Mouse (Mus musculus): ENCODE results near the gene Akt1. TPM values are rescaled to one million over a fixed set of nuclear protein-coding genes. Genes with fewer than 3 reads are reported as not detected.
A peak's percentile ranks its signal among the peaks of the same experiment; 100 is the strongest.

The Akt1 gene
- total RNA-seq, 2 experiments from 2014 or later = 133 to 142 TPM

DNA sequence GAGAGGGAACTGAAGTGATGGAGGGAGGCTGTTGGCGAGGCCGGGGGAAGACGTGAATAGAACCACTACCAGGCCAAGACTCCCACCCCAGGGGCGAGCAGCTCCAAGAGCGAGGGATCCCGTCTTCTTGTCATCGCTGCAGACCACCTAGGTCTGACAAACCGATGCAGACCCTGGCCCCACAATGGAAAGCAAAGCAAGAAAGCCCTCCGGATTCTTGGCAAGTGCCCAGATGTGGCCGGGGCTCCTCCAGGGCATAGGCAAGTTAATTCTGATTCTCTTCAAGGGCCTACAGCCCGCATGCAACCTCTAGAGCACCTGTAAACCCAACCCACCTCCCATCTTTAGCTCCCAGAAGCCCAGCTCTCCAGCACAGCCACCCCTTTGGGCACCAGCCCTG lies 11.4 kb downstream of the Akt1 start:
- no peak for DNase-seq

DNA sequence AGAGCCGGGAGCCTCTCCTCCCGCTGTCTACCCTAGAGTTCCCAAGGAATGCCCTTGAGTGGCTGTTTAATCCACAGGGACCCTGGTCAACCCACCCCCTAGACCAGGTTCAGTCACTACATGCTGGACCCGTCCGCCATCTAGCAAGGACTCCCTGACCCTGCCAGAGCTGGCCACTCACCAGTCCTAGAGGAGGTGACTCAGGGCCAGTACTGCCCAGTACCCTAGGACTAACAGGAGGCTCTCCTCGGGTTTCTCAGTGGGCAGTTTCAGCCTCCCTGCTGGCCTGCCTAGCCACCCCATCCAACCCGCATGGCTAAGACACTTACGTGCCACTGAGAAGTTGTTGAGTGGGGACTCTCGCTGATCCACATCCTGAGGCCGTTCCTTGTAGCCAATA lies 12.8 kb downstream of the Akt1 start:
- no peak for DNase-seq

DNA sequence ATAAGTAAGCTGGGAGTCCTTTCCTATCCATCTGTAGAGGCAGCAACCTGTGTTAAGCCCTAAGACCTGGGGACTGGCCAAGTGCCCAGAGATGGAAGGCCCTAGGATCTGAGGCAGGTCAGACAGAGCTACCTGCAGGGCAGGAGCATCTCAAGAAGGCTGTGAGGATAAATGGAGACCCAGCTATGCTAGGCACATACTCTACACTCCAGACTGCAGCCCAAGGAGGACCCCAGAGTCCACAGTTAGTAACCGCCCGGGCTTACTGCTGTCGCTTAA lies 13.4 kb downstream of the Akt1 start:
- DNase-seq = no peak

DNA sequence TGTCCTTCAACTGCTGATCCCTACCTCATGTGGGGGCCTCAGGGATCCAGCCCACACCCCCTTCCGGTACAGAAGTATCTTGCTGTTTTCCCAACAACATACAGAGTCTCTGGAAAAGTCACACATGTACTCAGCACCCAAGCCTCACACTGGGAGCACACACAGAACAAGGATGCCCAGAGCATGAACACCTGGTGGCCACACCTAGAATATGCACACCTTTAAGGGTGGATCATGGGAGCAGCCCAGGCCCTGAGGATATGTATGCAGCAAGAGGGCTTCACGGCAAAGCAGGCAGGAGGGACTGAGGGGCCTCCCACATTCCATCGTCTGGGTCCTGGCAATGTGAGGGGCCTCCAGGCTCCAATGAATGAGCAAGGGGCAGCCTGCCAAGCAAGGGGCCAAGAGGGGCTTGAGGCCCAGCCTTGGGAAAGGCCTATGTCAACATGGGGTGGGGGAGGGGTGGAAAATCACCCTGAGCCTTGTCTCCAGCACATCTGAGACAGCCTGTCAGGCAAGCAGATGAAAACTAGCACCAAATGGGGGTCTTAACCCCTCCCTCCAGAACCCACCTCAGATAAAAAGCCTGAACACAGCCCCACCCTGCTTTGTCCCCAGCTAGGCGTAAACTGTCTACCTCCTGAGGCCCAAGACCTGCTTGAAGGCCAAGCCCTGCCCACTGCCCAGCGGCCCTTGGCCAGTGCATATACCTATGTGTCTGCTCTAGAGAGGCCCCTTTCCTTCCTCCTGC lies 13.9 kb downstream of the Akt1 start:
- no peak for DNase-seq

DNA sequence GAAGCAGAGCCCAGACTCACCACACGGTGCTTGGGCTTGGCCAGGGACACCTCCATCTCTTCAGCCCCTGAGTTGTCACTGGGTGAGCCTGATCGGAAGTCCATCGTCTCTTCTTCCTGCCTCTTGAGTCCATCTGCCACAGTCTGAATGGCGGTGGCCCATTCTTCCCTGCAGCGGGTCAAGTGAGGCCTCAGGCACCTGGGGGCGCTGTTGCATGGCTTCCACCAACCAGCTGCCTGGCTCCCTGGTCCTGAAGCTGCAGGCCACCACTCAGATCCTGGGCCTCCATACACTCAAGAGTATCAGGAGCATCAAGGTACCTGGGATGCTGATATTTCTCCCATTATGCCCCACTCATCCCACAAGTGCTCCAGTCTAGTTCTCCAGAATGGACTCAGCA lies 15.6 kb downstream of the Akt1 start:
- peak; percentile 89 for DNase-seq

DNA sequence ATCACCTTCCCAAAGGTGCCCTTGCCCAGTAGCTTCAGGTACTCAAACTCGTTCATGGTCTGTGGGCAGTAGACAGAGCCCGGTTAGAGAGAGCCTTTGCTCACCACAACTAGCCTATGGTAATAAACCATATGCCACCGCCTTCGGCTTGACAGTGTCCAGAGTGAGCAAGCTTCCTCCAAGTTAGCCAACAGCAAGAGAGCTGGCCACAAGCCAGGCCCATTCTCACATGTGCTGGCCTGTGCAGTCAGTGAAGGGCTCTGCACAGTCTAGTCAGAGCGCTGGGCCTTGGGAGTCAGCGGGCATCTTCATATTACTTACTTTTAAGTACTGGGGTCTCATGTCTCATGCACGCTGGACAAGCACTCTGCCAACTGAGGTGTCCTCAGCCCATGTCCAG lies 16.1 kb downstream of the Akt1 start:
- peak; percentile 45 for DNase-seq

DNA sequence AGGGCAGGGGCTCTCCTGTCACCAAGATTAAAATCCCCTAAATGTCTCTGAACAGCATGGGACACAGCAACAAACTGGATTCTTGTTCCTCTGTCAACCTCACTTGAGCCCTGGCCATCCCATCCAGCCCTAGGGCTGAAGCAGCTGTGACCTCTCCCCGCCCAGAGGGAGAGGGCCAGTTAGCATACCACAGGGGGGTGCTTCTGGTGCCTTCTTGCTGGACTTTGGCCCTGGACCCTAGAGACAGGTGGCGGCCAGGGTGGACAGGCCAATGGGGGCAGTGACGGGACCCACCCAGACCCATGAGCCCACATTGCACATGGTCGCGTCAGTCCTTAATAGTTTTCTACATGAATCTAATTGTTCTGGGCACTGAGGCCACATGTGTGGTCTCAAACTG lies 20.6 kb downstream of the Akt1 start:
- DNase-seq = no peak

DNA sequence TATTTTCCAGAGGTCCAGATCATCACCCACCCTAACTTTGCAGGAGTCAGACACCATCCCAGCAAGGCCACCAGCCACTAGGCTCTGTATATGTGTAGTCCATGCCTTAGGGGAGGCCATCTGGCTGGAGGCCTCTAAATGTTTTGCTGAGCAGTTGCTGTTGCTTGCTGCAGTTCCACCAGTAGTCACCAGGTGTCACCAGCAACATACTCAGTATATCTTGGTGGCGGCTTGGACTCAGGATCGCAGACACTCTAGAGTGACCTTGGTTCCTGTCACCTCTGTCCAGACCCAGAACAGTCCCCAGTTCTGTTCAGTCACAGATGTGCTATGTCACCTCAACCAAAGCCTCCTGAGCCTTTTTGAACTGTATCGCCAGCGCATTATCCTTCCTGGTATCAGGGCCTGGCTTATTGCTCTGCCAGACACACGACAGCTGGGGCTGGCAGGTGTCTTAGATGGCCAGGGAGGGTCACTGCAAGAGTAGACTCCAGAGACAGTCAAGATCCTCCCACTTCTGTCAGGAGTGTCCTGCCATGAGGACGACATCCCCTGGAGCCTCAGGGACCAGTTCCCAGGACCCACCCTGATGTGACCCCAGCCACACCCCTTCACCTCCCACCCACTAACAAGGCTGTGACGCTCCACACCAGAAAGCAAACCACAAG lies 21.4 kb downstream of the Akt1 start:
- peak; percentile 90 for DNase-seq

DNA sequence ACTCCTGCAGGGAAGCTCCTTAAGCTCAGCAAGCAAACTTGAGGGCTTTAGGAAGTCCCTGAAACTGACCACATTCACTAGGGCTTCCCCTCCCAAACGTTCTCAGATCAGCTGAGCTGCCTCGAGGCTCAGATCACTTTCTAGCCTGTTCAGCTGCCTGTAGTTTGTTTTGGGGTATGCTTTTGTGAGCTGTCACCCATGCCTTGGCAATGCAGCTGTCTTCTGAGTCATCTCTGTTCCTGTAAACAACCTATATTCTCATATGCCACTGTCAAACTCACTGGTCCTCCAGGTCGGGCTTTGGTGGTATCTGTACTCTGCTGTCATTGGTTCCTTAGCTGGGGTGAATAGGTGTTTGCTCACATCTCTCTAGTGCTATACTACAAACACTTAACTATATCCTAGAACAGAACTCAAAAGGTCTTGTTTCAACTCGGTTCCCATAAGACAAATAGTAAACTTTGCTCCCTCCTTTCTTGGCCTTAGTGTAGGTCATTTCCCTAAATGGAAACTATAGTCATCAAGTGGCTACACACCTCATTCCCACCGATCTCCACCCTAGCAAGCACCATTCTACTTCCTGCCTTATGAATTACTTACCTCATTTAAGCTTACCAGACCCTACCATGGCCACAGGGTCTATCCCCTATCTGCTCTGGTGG lies 22.8 kb downstream of the Akt1 start:
- no peak for DNase-seq

DNA sequence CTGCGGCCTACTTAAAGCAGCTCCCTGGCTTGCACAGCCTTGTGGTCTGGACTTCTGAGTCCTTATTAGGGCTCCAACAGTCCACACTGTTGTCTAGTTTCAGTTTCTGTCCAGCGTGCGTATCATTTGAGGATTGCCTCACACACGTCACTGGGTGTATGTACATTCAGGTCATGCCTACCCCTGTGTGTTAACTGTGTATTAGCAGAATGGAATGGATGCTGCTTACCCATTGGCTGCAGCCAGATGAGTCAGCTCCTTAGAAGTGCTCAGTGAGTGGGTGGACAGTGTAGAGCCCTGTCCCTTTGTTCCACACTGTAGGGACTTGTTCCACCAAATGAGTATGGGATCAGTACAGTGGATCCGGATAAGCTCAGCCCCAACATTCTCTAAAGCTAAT lies 26.6 kb downstream of the Akt1 start:
- no peak for DNase-seq

DNA sequence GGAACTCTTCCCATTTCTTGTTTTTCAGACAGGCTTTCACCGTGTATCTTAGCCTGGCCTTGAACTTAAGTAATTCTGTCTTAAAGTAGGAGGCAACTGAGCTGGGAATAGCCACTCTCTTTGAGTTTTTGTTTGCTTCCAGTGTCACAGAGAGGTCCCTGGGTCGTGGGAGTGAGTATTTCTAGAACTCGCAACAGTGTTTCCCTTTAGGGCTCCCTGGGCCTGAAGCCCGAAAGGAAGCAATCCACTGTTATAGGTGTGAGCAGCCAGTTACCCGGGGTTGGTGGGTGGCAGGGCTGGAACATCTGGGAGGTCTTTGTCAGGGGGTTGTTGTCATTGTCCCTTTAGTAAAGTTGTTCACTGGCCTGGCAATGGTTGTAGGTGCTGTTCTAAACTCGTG lies 28.5 kb downstream of the Akt1 start:
- no peak for DNase-seq

DNA sequence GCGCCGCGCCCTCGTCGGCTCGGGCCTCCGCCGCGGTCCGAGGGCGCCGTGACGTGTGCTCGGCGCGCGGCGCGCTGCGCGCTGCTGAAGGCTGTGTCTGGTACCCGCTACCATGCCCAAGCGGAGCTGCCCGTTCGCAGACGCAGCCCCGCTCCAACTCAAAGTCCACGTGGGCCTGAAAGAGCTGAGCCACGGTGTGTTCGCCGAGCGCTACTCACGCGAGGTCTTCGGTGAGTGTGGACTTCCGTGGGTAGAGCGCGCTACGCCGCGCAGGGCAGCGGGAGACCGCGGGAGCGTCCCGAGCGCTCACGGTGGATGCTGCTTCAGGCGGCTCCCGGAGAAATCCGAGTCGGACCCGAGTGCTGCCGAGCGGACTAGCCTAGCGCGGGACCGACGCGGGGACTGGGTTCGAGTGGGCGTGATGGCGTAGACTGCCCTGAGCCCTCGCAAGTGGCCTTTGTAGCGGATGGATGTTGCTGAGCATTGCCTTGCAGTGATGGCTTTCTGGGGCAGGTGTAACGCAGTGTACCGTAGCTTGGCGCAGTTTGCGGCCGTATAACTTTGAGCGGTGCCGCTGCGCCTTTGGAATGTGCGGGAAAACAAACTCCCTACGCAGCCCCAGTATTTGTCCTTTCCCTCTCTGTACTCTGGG lies 29.7 kb downstream of the Akt1 start:
- peak; percentile 45 for DNase-seq

DNA sequence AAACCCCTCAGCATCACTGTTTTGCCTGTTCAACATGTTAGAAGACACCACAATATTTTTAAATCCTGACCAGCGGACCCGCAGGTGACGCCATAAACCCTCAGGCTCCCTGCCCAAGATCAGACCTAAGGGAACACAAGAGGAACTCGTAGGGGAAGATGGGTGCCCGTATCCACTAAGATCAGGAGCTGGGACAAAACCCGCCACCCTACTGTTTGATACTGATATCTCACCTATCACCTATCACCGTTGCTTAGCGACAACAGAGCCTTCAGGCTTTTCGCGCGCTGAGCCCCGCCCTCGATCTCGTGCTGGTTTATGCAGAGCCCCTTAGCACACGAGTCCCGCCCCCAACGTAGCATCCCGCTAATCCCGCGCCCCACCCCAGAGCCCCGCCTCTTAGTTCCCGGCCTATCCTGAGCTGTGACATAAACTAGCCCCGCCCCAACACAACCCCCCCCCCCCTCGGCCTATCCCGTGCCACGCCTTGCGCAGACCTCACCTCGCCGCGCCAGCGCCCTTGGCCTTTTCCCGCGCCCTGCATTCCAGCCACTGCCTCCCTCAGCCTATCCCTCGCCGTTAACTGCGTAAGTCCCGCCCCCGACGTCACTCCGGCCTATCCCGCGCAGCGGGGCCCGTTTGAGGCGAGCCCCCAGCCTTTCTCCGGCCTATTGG lies 30.4 kb downstream of the Akt1 start, which contains the start of gene Siva1:
Gene Siva1, plus strand, starts transcription at position 500 of the 675 bp plus-strand sequence.
- peak; percentile 98 for DNase-seq

DNA sequence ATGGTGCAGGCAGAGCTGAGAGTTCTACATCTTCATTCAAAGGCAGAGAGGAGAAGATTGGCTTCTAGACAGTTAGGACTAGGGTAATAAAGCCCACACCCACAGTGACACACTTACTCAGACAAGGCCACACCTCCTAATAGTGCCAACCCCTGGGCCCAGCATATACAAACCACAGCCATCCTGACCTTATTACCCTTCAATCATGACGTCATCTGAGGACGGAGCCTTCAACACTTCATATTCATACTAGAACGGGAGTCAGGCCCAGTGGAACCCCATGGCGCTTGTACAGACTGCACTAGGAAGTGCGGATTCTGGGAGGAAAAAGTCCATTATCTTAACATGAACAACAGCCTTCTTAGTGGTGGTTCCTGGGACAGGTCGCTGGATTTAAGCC lies 31.6 kb downstream of the Akt1 start:
- no peak for DNase-seq

DNA sequence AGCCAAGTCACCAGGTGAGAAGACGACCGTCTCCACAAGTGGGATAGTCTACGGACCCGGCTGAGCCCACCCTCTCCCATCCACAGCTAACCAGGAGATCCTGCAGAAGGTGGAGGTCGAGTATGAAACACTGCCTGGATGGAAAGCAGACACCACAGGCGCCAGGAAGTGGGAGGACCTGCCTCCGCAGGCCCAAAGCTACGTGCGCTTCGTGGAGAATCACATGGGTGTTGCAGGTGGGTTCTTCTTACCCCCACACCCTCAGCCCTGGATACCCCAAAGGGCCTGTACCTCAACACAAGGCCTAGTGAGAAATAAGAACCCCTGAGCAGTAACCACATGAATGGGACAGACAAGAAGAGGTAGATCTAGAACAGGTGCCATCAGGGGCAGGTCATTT lies 35.2 kb downstream of the Akt1 start:
- no peak for DNase-seq

DNA sequence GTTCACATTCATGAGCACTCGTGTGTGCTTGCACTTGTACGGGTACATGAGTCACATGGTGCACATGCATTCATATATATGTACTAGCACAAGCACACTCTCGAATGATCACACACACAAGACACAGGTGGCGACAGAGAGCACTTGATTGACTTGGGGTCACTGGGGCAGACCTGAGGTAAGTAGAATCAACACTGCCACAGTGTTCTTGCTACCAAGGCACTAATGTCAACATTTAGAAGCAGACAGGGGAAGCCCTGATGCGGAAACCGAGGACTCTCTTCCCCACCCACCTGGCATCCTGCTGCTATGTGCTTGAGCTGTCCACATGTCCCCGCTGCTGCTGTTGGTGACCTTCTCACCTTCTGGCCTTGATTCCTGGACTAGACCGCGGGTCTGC lies 41.0 kb downstream of the Akt1 start:
- no peak for DNase-seq

DNA sequence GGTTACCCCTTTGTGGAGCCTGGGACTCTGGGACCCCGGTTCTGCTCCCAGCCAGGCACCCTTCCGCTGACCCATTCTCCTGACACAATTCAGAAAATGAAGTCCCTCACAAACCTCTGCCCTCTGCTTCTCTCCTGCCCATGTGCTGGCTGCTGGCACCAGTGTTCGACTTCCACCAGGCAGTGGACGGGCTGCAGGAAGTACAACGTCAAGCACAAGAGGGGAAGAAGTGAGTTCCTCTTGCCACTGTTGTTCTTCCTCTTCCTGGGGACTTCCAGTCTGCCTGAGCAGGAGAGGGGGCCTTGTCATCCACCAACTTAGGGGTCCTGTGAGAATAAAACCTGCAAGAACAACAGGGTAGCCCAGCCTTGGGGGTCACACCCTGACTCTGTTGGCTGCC lies 41.8 kb downstream of the Akt1 start:
- DNase-seq = no peak

DNA sequence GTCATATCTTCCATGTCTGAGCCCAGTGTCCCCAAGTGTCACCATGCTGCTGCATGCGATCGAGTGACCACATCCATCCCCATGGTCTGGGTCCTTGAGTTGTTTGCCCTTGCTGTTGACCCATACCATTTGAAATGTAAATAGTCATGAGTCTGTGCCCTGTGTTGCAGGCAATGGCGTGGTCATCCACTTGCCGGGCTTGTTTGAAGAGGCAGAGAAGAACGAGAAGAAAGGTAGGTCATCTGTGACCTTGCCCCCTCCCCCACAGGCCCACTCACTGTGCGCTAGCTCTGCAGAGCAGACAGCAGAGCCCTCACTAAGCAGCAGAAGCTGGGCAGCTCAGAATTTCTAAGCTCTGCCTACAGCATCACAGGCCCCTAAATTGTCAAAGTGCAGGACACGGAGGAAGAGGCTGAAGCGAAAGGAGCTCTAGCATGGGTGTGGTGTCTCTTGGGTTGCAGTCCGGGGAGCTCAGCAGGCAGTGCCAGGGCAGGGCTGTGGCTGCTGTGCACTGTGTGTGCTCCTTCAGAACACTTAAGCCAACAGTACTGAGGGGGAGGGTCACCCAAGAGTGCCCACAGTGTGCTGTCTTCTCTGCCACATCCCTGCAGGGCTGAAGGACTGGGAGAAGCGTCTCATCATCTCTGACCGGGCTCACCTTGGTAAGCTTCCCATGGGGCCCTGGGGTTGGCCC lies 42.5 kb downstream of the Akt1 start:
- DNase-seq = no peak

DNA sequence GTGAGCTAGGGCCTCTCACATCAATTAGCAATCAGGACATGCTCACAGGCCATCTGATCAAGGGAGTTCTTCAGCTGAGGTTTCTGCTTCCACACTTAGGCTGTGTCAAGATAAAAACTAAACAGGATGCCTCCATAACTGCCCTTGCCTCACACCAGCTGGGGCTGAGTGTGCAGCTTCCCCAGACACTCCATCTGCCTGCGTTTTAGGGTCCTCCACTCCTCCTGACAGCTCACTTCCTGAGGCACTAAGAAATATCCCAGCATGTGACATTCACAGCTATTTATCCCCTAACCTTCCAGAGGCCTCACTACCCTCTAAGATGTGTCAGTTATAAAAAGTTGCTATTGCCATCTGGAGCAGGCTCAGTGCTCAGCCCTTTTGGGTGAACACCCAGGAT lies 43.2 kb downstream of the Akt1 start:
- DNase-seq = no peak

DNA sequence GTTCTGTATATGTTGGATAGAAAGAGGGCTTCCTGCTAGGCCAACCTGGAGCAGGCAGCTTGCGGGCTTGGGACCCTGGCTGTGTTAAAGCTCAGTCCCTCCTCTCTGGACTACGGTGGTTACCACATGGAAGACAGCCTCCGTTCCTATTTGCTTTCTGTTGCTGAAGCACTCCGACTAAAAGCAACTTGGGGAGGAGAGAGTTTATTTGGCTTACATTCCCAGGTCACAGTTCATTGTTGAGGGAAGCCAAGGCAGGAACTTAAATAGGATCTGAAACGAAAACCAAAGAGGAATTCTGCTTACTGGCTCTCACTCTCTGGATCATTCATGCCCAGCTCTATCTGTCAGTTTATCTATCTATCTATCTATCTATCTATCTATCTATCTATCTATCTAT lies 43.9 kb downstream of the Akt1 start:
- DNase-seq = no peak

DNA sequence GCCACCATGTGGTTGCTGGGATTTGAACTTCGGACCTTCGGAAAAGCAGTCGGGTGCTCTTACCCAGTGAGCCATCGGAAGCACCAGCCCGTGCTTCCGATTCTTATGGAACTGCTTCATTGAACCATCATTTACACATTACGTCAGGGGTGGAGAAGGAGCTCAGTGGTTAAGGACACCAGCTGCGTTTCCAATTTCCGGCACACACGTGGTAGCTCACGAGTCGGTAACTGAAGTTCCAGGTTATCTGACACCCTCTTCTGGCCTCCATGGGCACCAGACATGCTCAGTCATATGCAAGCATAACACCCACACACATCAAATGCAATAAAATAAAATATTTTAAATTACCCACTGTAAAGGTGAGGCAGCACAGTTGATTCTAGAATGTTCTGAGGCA lies 44.7 kb downstream of the Akt1 start:
- no peak for DNase-seq

All from gastrocnemius, postnatal 10 days (tissue).